Mouse (Mus musculus): ENCODE measurements at regions not wholly inside any gene's neighbourhood (a gene's known extent, or its start where the extent isn't known, plus 50 kb on each side); places are given as distances from the start of the nearest gene placed in this dataset.

GRCm38 (mm10) chr10:109427878-109428277 is 417.1 kb upstream of the Syt1 start:
- H3K9me3 ChIP-seq (ENCODE audit: control insufficient read depth, low read length): no peaks in the 10 kb centered on the region
- WGBS: 83% methylated on average over 3 of the region's 3 CpGs
- ATAC-seq (ENCODE audit: low FRiP score, low TSS enrichment): no peak
- no peaks in the 10 kb centered on the region for H3K4me1 ChIP-seq (ENCODE audit: control insufficient read depth, insufficient read depth, low read length)
- no peak overlapping the region for H3K27ac ChIP-seq (ENCODE audit: low read depth, low read length)
- no peak overlapping the region for H3K4me3 ChIP-seq (ENCODE audit: low read length)
- H3K36me3 ChIP-seq (ENCODE audit: control insufficient read depth, insufficient read depth, low read length): no peaks in the 10 kb centered on the region
- no peaks in the 10 kb centered on the region for H3K27me3 ChIP-seq (ENCODE audit: control insufficient read depth, insufficient read depth, low read length)
- H3K4me2 ChIP-seq (replicated peaks; ENCODE audit: low read depth, low read length): no peak overlapping the region
- no peak overlapping the region for H3K9ac ChIP-seq (ENCODE audit: low read depth, low read length)

DNA sequence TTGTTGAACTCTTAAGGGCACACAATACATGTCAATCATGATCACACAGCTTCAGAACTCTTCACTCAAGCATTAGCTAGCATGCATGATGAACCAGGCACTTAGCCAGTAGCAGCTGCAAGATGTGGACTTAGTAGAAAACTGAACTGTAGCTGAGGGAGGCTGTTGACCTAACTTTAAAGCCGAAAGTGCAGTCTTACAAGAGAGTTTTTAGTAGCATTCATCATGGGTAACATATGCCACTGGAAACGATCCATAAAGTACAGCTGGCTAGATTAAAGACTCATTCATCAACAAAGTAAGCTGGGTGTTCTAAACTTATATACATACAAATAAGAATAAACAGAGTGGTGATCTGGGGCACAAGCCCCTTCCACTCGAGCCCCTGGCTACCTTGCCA is 396.2 kb upstream of the Syt1 start:
- H3K4me2 ChIP-seq (replicated peaks; ENCODE audit: low read depth, low read length): no peak overlapping the region
- H3K4me3 ChIP-seq (ENCODE audit: low read length): no peak overlapping the region
- H3K9me3 ChIP-seq (ENCODE audit: control insufficient read depth, low read length): no peaks in the 10 kb centered on the region
- no peaks in the 10 kb centered on the region for H3K27me3 ChIP-seq (ENCODE audit: control insufficient read depth, insufficient read depth, low read length)
- no peak for ATAC-seq (ENCODE audit: low FRiP score, low TSS enrichment)
- H3K9ac ChIP-seq (ENCODE audit: low read depth, low read length): no peak overlapping the region
- WGBS: 61% methylated on average over 3 of the region's 3 CpGs
- H3K36me3 ChIP-seq (ENCODE audit: control insufficient read depth, insufficient read depth, low read length): no peaks in the 10 kb centered on the region
- H3K27ac ChIP-seq (ENCODE audit: low read depth, low read length): no peak overlapping the region
- H3K4me1 ChIP-seq (ENCODE audit: control insufficient read depth, insufficient read depth, low read length): no peaks in the 10 kb centered on the region

GRCm38 (mm10) chr10:109405116-109405685 is 394.4 kb upstream of the Syt1 start:
- H3K4me3 ChIP-seq (ENCODE audit: low read length): no peak overlapping the region
- H3K4me1 ChIP-seq (ENCODE audit: control insufficient read depth, insufficient read depth, low read length): no peaks in the 10 kb centered on the region
- no peak overlapping the region for H3K4me2 ChIP-seq (replicated peaks; ENCODE audit: low read depth, low read length)
- WGBS: 78% methylated on average over 6 of the region's 6 CpGs
- H3K27ac ChIP-seq (ENCODE audit: low read depth, low read length): no peak overlapping the region
- H3K9me3 ChIP-seq (ENCODE audit: control insufficient read depth, low read length): no peaks in the 10 kb centered on the region
- H3K9ac ChIP-seq (ENCODE audit: low read depth, low read length): no peak overlapping the region
- H3K36me3 ChIP-seq (ENCODE audit: control insufficient read depth, insufficient read depth, low read length): no peaks in the 10 kb centered on the region
- no peak for ATAC-seq (ENCODE audit: low FRiP score, low TSS enrichment)
- H3K27me3 ChIP-seq (ENCODE audit: control insufficient read depth, insufficient read depth, low read length): no peaks in the 10 kb centered on the region

GRCm38 (mm10) chr10:109383758-109384157 is 373.0 kb upstream of the Syt1 start:
- Histone ChIP-seq H3K27ac (ENCODE audit: low read depth, low read length) (no peak overlapping the region), H3K4me3 (ENCODE audit: low read length) (no peak overlapping the region), H3K9me3 (ENCODE audit: control insufficient read depth, low read length) (no peaks in the 10 kb centered on the region), H3K27me3 (ENCODE audit: control insufficient read depth, insufficient read depth, low read length) (no peaks in the 10 kb centered on the region), H3K36me3 (ENCODE audit: control insufficient read depth, insufficient read depth, low read length) (no peaks in the 10 kb centered on the region), H3K4me2 (replicated peaks; ENCODE audit: low read depth, low read length) (no peak overlapping the region), H3K9ac (ENCODE audit: low read depth, low read length) (no peak overlapping the region), H3K4me1 (ENCODE audit: control insufficient read depth, insufficient read depth, low read length) (no peaks in the 10 kb centered on the region)
- WGBS: 56% methylated on average over 4 of the region's 4 CpGs
- no peak for ATAC-seq (ENCODE audit: low FRiP score, low TSS enrichment)

DNA sequence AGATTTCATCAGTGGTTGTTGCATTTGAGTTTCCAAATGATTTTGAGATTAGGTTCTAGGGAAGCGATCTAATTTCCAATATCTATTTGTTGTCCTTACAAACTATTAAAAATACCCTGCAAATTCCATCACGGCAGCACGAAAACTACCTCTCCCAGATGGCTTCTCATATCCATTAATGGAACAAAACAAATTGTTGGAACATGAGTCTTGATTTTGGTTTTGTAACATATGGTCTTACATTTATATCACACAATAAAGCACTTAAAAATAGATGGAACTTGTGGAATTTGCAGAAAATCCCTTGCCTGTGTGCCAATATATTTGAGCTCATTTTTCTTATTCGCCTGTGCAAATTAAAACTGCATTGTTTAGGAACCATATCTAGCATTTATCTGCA is 368.1 kb upstream of the Syt1 start:
- no peak overlapping the region for H3K4me3 ChIP-seq (ENCODE audit: low read length)
- H3K9me3 ChIP-seq (ENCODE audit: control insufficient read depth, low read length): no peaks in the 10 kb centered on the region
- WGBS: 92% methylated on average over 4 of the region's 4 CpGs
- no peak overlapping the region for H3K27ac ChIP-seq (ENCODE audit: low read depth, low read length)
- H3K27me3 ChIP-seq (ENCODE audit: control insufficient read depth, insufficient read depth, low read length): no peaks in the 10 kb centered on the region
- no peak overlapping the region for H3K9ac ChIP-seq (ENCODE audit: low read depth, low read length)
- ATAC-seq (ENCODE audit: low FRiP score, low TSS enrichment): no peak
- no peaks in the 10 kb centered on the region for H3K4me1 ChIP-seq (ENCODE audit: control insufficient read depth, insufficient read depth, low read length)
- no peak overlapping the region for H3K4me2 ChIP-seq (replicated peaks; ENCODE audit: low read depth, low read length)
- no peaks in the 10 kb centered on the region for H3K36me3 ChIP-seq (ENCODE audit: control insufficient read depth, insufficient read depth, low read length)

GRCm38 (mm10) chr10:109360161-109360560 is 349.4 kb upstream of the Syt1 start:
- H3K36me3 ChIP-seq (ENCODE audit: control insufficient read depth, insufficient read depth, low read length): no peaks in the 10 kb centered on the region
- no peaks in the 10 kb centered on the region for H3K9me3 ChIP-seq (ENCODE audit: control insufficient read depth, low read length)
- H3K27me3 ChIP-seq (ENCODE audit: control insufficient read depth, insufficient read depth, low read length): no peaks in the 10 kb centered on the region
- 63% methylated on average over 1 of the region's 1 CpGs for whole genome bisulfite sequencing
- H3K4me2 ChIP-seq (replicated peaks; ENCODE audit: low read depth, low read length): no peak overlapping the region
- H3K4me1 ChIP-seq (ENCODE audit: control insufficient read depth, insufficient read depth, low read length): no peaks in the 10 kb centered on the region
- no peak overlapping the region for H3K27ac ChIP-seq (ENCODE audit: low read depth, low read length)
- ATAC-seq (ENCODE audit: low FRiP score, low TSS enrichment): no peak
- H3K4me3 ChIP-seq (ENCODE audit: low read length): no peak overlapping the region
- H3K9ac ChIP-seq (ENCODE audit: low read depth, low read length): no peak overlapping the region

DNA sequence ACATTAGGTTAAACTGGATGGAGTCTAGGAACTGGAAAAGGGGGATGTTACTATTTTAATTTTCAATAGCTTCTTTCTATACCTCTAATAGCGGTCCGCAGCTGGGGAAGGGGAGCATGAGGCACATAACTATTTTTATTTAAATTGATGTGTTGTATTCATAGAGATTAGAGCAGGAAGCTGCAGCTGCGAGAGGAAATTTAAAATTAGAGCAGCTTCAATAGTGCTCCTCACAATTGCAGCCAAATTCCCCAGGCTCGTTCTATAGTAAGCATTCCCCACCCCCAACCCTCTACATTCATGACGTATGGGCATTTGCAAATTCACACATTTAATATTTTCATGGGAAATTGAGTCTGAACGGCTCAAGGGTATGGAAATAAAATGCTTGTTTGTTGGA is 348.0 kb upstream of the Syt1 start:
- no peaks in the 10 kb centered on the region for H3K4me1 ChIP-seq (ENCODE audit: control insufficient read depth, insufficient read depth, low read length)
- no peaks in the 10 kb centered on the region for H3K27me3 ChIP-seq (ENCODE audit: control insufficient read depth, insufficient read depth, low read length)
- no peak overlapping the region for H3K4me2 ChIP-seq (replicated peaks; ENCODE audit: low read depth, low read length)
- H3K27ac ChIP-seq (ENCODE audit: low read depth, low read length): no peak overlapping the region
- ATAC-seq (ENCODE audit: low FRiP score, low TSS enrichment): no peak
- H3K9me3 ChIP-seq (ENCODE audit: control insufficient read depth, low read length): no peaks in the 10 kb centered on the region
- WGBS: 78% methylated on average over 6 of the region's 6 CpGs
- no peaks in the 10 kb centered on the region for H3K36me3 ChIP-seq (ENCODE audit: control insufficient read depth, insufficient read depth, low read length)
- no peak overlapping the region for H3K9ac ChIP-seq (ENCODE audit: low read depth, low read length)
- no peak overlapping the region for H3K4me3 ChIP-seq (ENCODE audit: low read length)

GRCm38 (mm10) chr10:109332846-109333386 is 322.1 kb upstream of the Syt1 start:
- Histone ChIP-seq H3K27ac (ENCODE audit: low read depth, low read length) (no peak overlapping the region), H3K4me2 (replicated peaks; ENCODE audit: low read depth, low read length) (no peak overlapping the region), H3K9ac (ENCODE audit: low read depth, low read length) (no peak overlapping the region), H3K36me3 (ENCODE audit: control insufficient read depth, insufficient read depth, low read length) (no peaks in the 10 kb centered on the region), H3K27me3 (ENCODE audit: control insufficient read depth, insufficient read depth, low read length) (no peaks in the 10 kb centered on the region), H3K4me3 (ENCODE audit: low read length) (no peak overlapping the region), H3K9me3 (ENCODE audit: control insufficient read depth, low read length) (no peaks in the 10 kb centered on the region), H3K4me1 (ENCODE audit: control insufficient read depth, insufficient read depth, low read length) (no peaks in the 10 kb centered on the region)
- WGBS: 78% methylated on average over 7 of the region's 7 CpGs
- no peak for ATAC-seq (ENCODE audit: low FRiP score, low TSS enrichment)

DNA sequence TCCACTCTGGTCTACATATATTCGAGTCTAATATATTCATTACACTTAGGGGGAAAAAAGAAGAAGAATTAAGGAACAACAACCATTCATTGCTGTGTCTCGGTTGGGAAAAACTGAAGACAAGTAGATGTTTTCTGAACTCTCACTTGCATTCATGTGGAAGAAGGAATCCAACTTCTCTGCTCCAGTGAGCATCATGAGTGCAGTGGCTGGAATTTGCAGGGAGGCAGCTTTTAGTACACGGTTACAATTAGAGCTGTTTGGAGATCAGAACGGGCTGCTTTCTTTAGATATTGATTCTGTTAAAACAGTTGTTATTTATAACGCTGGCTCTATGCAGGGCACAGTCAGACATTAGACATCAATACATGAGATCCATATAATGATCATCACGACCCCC is 298.5 kb upstream of the Syt1 start:
- no peak for ATAC-seq (ENCODE audit: low FRiP score, low TSS enrichment)
- Histone ChIP-seq H3K4me3 (ENCODE audit: low read length) (no peak overlapping the region), H3K36me3 (ENCODE audit: control insufficient read depth, insufficient read depth, low read length) (no peaks in the 10 kb centered on the region), H3K4me1 (ENCODE audit: control insufficient read depth, insufficient read depth, low read length) (no peaks in the 10 kb centered on the region), H3K9ac (ENCODE audit: low read depth, low read length) (no peak overlapping the region), H3K9me3 (ENCODE audit: control insufficient read depth, low read length) (no peaks in the 10 kb centered on the region), H3K27ac (ENCODE audit: low read depth, low read length) (no peak overlapping the region), H3K27me3 (ENCODE audit: control insufficient read depth, insufficient read depth, low read length) (no peaks in the 10 kb centered on the region), H3K4me2 (replicated peaks; ENCODE audit: low read depth, low read length) (no peak overlapping the region)
- 61% methylated on average over 6 of the region's 6 CpGs for WGBS

All from kidney, embryonic 14.5 days (tissue).